Mouse (Mus musculus): ENCODE measurements at regions not wholly inside any gene's neighbourhood (a gene's known extent, or its start where the extent isn't known, plus 50 kb on each side); places are given as distances from the start of the nearest gene placed in this dataset.

DNA sequence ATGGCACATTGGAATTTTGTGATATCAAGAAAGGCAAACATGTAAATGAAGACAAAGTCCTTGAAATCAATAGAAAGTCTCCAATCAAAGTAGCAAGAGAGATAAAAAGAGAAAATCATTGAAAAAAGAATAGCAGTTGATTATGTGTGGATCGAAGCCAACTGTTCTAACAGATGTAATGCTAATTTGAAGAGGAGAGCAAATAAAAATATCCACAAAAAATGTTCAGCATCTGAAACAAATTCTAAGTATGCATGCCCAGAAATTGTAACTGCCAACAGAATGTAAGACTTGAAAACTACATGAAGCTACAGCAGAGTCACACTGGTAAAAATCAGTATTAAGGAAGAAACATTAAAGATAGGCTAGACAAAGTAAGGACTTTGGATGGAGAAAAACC lies 587.2 kb upstream of the Galntl6 start:
- no peak for DNase-seq

GRCm38 (mm10) chr8:59491392-59491791 lies 579.0 kb upstream of the Galntl6 start:
- DNase-seq, result no peak

- no peak for DNase-seq
These were observed 565.8 kb upstream of the Galntl6 start for GRCm38 (mm10) chr8:59478257-59478656.

DNA sequence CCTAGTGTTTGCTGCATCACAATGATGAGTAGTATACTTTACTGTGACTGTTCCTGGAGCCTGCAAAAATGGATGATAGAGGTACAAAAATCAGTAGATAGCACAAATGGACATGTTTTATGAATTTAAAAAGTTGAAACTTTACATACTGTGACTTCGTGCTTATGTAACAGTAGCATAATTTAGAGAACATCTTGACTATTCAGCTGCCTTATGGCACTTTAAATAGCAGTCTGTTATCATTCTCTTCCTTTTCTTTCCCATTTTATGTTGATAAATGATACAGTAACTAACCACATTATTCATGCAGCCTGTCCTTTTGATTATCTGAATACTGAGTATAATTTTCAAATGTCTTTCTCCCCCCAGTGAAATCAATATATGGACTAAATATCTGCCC lies 561.8 kb upstream of the Galntl6 start:
- no peak for DNase-seq

GRCm38 (mm10) chr8:59448622-59449021 lies 536.2 kb upstream of the Galntl6 start:
- DNase-seq, result no peak

DNA sequence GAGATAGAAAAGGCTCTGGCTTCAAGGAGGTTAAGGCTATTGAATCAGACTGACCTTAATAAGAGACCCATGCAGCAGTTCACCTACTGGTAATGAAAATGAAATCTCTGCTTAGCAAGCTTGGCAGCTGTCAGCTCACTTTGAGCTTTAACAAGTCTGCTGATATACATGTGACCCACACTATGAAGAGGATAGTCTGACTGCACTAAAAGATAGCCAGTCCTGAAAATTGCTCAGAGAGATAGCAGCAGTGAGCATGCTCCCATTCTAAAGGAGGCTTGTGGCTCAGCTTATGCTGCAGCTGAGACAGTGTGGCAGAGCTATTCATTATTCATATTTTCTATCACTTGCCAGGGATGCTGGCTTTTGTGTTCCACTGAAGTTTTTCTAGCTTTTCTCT lies 491.2 kb upstream of the Galntl6 start:
- DNase-seq, result no peak

DNA sequence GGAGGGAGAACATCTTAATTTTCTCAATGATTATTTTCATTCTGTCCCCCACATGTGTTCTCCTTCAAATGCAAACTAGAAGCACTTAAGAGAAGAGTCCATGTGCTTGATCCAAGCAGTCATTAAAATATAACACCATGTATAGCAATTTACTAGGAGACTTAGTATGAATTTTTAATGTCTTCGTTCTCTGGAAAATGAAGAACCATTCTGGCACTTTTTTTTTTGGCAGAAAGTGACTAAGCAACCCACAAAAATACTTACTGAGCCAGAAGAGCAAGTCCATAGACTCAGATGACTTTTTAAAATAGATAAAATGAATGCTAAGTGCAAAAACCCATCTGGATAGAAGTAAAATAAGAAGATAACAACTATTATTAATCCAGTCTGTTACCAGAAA lies 477.3 kb upstream of the Galntl6 start:
- DNase-seq, result no peak

- no peak for DNase-seq
These were observed 472.3 kb upstream of the Galntl6 start for GRCm38 (mm10) chr8:59384711-59385110.

DNA sequence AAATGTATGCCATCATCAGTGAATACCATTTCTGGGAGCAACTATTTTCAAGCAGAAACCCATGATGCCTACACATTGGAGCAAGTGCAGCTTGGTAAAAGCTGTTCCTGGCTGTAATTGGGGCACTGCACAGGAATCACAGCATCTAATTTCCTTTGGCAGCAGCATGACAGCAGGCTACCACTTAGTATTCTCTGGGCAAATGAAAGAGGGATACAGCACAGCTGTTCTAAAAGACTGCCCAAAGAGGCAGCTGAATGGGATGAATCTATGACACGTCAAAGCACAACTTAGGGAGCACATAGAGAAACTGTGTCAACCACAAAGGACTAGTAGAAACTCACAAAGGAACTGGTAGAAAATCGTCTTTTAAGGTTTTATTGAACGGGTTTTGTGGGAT lies 440.5 kb upstream of the Galntl6 start:
- peak; percentile 6 for DNase-seq

DNA sequence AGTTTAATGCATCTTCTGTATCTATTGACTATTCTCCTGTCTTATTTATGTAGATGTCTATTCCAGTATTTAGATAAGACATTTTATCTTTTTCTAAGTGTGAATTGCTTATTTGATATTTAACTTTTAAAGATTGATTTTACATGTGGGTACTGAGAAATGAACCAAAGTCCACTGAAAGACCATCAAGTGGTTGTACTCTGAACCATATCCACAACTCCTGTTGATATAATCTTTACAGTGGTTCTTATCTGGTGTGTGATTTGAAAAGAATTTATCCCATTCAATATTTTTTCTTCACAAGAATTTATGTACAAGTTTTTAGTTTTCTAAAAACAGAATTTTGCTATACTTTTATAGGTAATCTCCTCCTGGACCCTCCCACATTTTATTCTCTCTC lies 422.6 kb upstream of the Galntl6 start:
- DNase-seq, result no peak
